Mouse (Mus musculus): ENCODE data around the gene Amotl2. TPM values are rescaled to one million over a fixed set of nuclear protein-coding genes. Genes with fewer than 3 reads are reported as not detected.
A peak's percentile ranks its signal among the peaks of the same experiment; 100 is the strongest.

Amotl2 gene
- polyA plus RNA-seq, 1 experiment from 2014 or later = 33.5 TPM

GRCm38 (mm10) chr9:102724942-102725341, 8.5 kb downstream of the Amotl2 start:
- Histone ChIP-seq H3K4me1 (ENCODE audit: control insufficient read depth in 2 of 2, insufficient read depth in 2 of 2, low read length in 2 of 2) (peaks cover 65 to 90% of the 10 kb centered on the region in 2 experiments), H3K27me3 (ENCODE audit: control insufficient read depth, insufficient read depth, low read length) (no peaks in the 10 kb centered on the region), H3K36me3 (ENCODE audit: control insufficient read depth, insufficient read depth, low read length) (peaks cover 96% of the 10 kb centered on the region), H3K9ac (ENCODE audit: low read length) (peak overlapping the region; percentile 22; the same call in 1 of the 2 replicates), H3K9me3 (ENCODE audit: control insufficient read depth, low read length) (no peaks in the 10 kb centered on the region), H3K27ac (replicated peaks in 1 of 2; ENCODE audit: control insufficient read depth in 1 of 2, insufficient read depth in 1 of 2, low read depth in 2 of 2, low read length in 2 of 2) (peak overlapping the region in 1 of 2 experiments; percentile 100; a peak in 2 of 4 replicates), H3K4me3 (ENCODE audit: control insufficient read depth in 1 of 2, insufficient read depth in 1 of 2, low read depth in 1 of 2, low read length in 2 of 2) (no peak overlapping the region), H3K4me2 (ENCODE audit: low read length) (no peak overlapping the region)
- ATAC-seq (ENCODE audit: insufficient number of reproducible peaks, insufficient read depth, low FRiP score, low read depth) = no peak
- 69% methylated on average over 7 of the region's 7 CpGs for WGBS

GRCm38 (mm10) chr9:102725958-102726654, 9.6 kb downstream of the Amotl2 start:
- Histone ChIP-seq H3K9ac (ENCODE audit: low read length) (peak overlapping the region; percentile 46; the same call in 1 of the 2 replicates), H3K4me1 (ENCODE audit: control insufficient read depth in 2 of 2, insufficient read depth in 2 of 2, low read length in 2 of 2) (peaks cover 58 to 83% of the 10 kb centered on the region in 2 experiments), H3K4me2 (ENCODE audit: low read length) (peak overlapping the region; percentile 50), H3K4me3 (ENCODE audit: control insufficient read depth in 1 of 2, insufficient read depth in 1 of 2, low read depth in 1 of 2, low read length in 2 of 2) (no peak overlapping the region), H3K27ac (replicated peaks in 1 of 2; ENCODE audit: control insufficient read depth in 1 of 2, insufficient read depth in 1 of 2, low read depth in 2 of 2, low read length in 2 of 2) (peak overlapping the region; percentile 77 to 100), H3K9me3 (ENCODE audit: control insufficient read depth, low read length) (no peaks in the 10 kb centered on the region), H3K27me3 (ENCODE audit: control insufficient read depth, insufficient read depth, low read length) (no peaks in the 10 kb centered on the region), H3K36me3 (ENCODE audit: control insufficient read depth, insufficient read depth, low read length) (peaks cover 96% of the 10 kb centered on the region)
- 1% methylated on average over 20 of the region's 22 CpGs for WGBS
- peak; percentile 84 for ATAC-seq (ENCODE audit: insufficient number of reproducible peaks, insufficient read depth, low FRiP score, low read depth)

GRCm38 (mm10) chr9:102726811-102727210, 10.3 kb downstream of the Amotl2 start:
- 51% methylated on average over 3 of the region's 3 CpGs for WGBS
- Histone ChIP-seq H3K9ac (ENCODE audit: low read length) (peak overlapping the region; percentile 45; the same call in 1 of the 2 replicates), H3K27me3 (ENCODE audit: control insufficient read depth, insufficient read depth, low read length) (no peaks in the 10 kb centered on the region), H3K4me1 (ENCODE audit: control insufficient read depth in 2 of 2, insufficient read depth in 2 of 2, low read length in 2 of 2) (peaks cover 53 to 76% of the 10 kb centered on the region in 2 experiments), H3K36me3 (ENCODE audit: control insufficient read depth, insufficient read depth, low read length) (peaks cover 96% of the 10 kb centered on the region), H3K9me3 (ENCODE audit: control insufficient read depth, low read length) (no peaks in the 10 kb centered on the region), H3K4me3 (ENCODE audit: control insufficient read depth in 1 of 2, insufficient read depth in 1 of 2, low read depth in 1 of 2, low read length in 2 of 2) (no peak overlapping the region), H3K4me2 (ENCODE audit: low read length) (peak overlapping the region; percentile 50), H3K27ac (replicated peaks in 1 of 2; ENCODE audit: control insufficient read depth in 1 of 2, insufficient read depth in 1 of 2, low read depth in 2 of 2, low read length in 2 of 2) (peak overlapping the region; percentile 63 to 100)
- ATAC-seq (ENCODE audit: insufficient number of reproducible peaks, insufficient read depth, low FRiP score, low read depth) = no peak

- WGBS = 66% methylated on average over 25 of the region's 25 CpGs
- ATAC-seq (ENCODE audit: insufficient number of reproducible peaks, insufficient read depth, low FRiP score, low read depth) = no peak
Observed at GRCm38 (mm10) chr9:102727662-102728468, 11.4 kb downstream of the Amotl2 start.

GRCm38 (mm10) chr9:102728469-102728747, 11.9 kb downstream of the Amotl2 start:
- WGBS = 98% methylated on average over 9 of the region's 9 CpGs
- no peak overlapping the region for H3K4me3 ChIP-seq (ENCODE audit: control insufficient read depth in 1 of 2, insufficient read depth in 1 of 2, low read depth in 1 of 2, low read length in 2 of 2)
- H3K27ac ChIP-seq (replicated peaks in 1 of 2; ENCODE audit: control insufficient read depth in 1 of 2, insufficient read depth in 1 of 2, low read depth in 2 of 2, low read length in 2 of 2) = peak overlapping the region in 1 of 2 experiments; percentile 100; a peak in 2 of 4 replicates
- peaks cover 96% of the 10 kb centered on the region for H3K36me3 ChIP-seq (ENCODE audit: control insufficient read depth, insufficient read depth, low read length)
- peaks cover 43 to 60% of the 10 kb centered on the region in 2 experiments for H3K4me1 ChIP-seq (ENCODE audit: control insufficient read depth in 2 of 2, insufficient read depth in 2 of 2, low read length in 2 of 2)
- H3K9me3 ChIP-seq (ENCODE audit: control insufficient read depth, low read length) = no peaks in the 10 kb centered on the region
- ATAC-seq (ENCODE audit: insufficient number of reproducible peaks, insufficient read depth, low FRiP score, low read depth) = no peak
- no peak overlapping the region for H3K4me2 ChIP-seq (ENCODE audit: low read length)
- no peaks in the 10 kb centered on the region for H3K27me3 ChIP-seq (ENCODE audit: control insufficient read depth, insufficient read depth, low read length)
- peak overlapping the region; percentile 25; the same call in 1 of the 2 replicates for H3K9ac ChIP-seq (ENCODE audit: low read length)

More at GRCm38 (mm10) chr9:102727662-102728468, 11.4 kb downstream of the Amotl2 start:
- Histone ChIP-seq H3K27ac (replicated peaks in 1 of 2; ENCODE audit: control insufficient read depth in 1 of 2, insufficient read depth in 1 of 2, low read depth in 2 of 2, low read length in 2 of 2) (peak overlapping the region in 1 of 2 experiments; percentile 100; a peak in 2 of 4 replicates), H3K36me3 (ENCODE audit: control insufficient read depth, insufficient read depth, low read length) (peaks cover 96% of the 10 kb centered on the region), H3K4me3 (ENCODE audit: control insufficient read depth in 1 of 2, insufficient read depth in 1 of 2, low read depth in 1 of 2, low read length in 2 of 2) (no peak overlapping the region), H3K4me1 (ENCODE audit: control insufficient read depth in 2 of 2, insufficient read depth in 2 of 2, low read length in 2 of 2) (peaks cover 46 to 65% of the 10 kb centered on the region in 2 experiments), H3K4me2 (ENCODE audit: low read length) (peak overlapping the region; percentile 9; the same call in 1 of the 2 replicates), H3K9ac (ENCODE audit: low read length) (peak overlapping the region; percentile 45; the same call in 1 of the 2 replicates), H3K27me3 (ENCODE audit: control insufficient read depth, insufficient read depth, low read length) (no peaks in the 10 kb centered on the region), H3K9me3 (ENCODE audit: control insufficient read depth, low read length) (no peaks in the 10 kb centered on the region)

GRCm38 (mm10) chr9:102729093-102729845, 12.8 kb downstream of the Amotl2 start:
- 85% methylated on average over 21 of the region's 21 CpGs for WGBS
- ATAC-seq (ENCODE audit: insufficient number of reproducible peaks, insufficient read depth, low FRiP score, low read depth) = no peak
- H3K4me1 ChIP-seq (ENCODE audit: control insufficient read depth in 2 of 2, insufficient read depth in 2 of 2, low read length in 2 of 2) = peaks cover 35 to 51% of the 10 kb centered on the region in 2 experiments

GRCm38 (mm10) chr9:102729876-102730413, 13.5 kb downstream of the Amotl2 start:
- H3K9me3 ChIP-seq (ENCODE audit: control insufficient read depth, low read length) = no peaks in the 10 kb centered on the region
- no peak overlapping the region for H3K4me2 ChIP-seq (ENCODE audit: low read length)
- no peak overlapping the region for H3K9ac ChIP-seq (ENCODE audit: low read length)
- H3K4me1 ChIP-seq (ENCODE audit: control insufficient read depth in 2 of 2, insufficient read depth in 2 of 2, low read length in 2 of 2) = peaks cover 28 to 44% of the 10 kb centered on the region in 2 experiments
- no peak overlapping the region; a peak in 1 of 4 replicates for H3K27ac ChIP-seq (replicated peaks in 1 of 2; ENCODE audit: control insufficient read depth in 1 of 2, insufficient read depth in 1 of 2, low read depth in 2 of 2, low read length in 2 of 2)
- WGBS = 86% methylated on average over 14 of the region's 14 CpGs
- peaks cover 89% of the 10 kb centered on the region for H3K36me3 ChIP-seq (ENCODE audit: control insufficient read depth, insufficient read depth, low read length)
- H3K27me3 ChIP-seq (ENCODE audit: control insufficient read depth, insufficient read depth, low read length) = no peaks in the 10 kb centered on the region
- no peak overlapping the region for H3K4me3 ChIP-seq (ENCODE audit: control insufficient read depth in 1 of 2, insufficient read depth in 1 of 2, low read depth in 1 of 2, low read length in 2 of 2)
- ATAC-seq (ENCODE audit: insufficient number of reproducible peaks, insufficient read depth, low FRiP score, low read depth) = no peak

More at GRCm38 (mm10) chr9:102729093-102729845, 12.8 kb downstream of the Amotl2 start:
- no peak overlapping the region for H3K9ac ChIP-seq (ENCODE audit: low read length)
- H3K9me3 ChIP-seq (ENCODE audit: control insufficient read depth, low read length) = no peaks in the 10 kb centered on the region
- H3K27ac ChIP-seq (replicated peaks in 1 of 2; ENCODE audit: control insufficient read depth in 1 of 2, insufficient read depth in 1 of 2, low read depth in 2 of 2, low read length in 2 of 2) = 0 out of 4 replicates have a peak overlapping the region, but pooled peaks of 1 of the 2 experiments have one; percentile 27
- H3K27me3 ChIP-seq (ENCODE audit: control insufficient read depth, insufficient read depth, low read length) = no peaks in the 10 kb centered on the region
- peaks cover 96% of the 10 kb centered on the region for H3K36me3 ChIP-seq (ENCODE audit: control insufficient read depth, insufficient read depth, low read length)
- no peak overlapping the region for H3K4me3 ChIP-seq (ENCODE audit: control insufficient read depth in 1 of 2, insufficient read depth in 1 of 2, low read depth in 1 of 2, low read length in 2 of 2)
- H3K4me2 ChIP-seq (ENCODE audit: low read length) = no peak overlapping the region

Data from heart, embryonic 14.5 days (tissue).